Mouse (Mus musculus) neutrophil, adult 59 days (primary cell): ENCODE data around the gene Gm20594. TPM values are rescaled to one million over a fixed set of nuclear protein-coding genes. Genes with fewer than 3 reads are reported as not detected.

Experiments
- total RNA-seq, 2 experiments: library from RNA; stranded (reverse); gene quantifications; 1 replicate in 1 of 2; 2 replicates in 1 of 2; pipeline ENCODE4 v1.2.4; 2023

Gene Gm20594
- total RNA-seq = not detected

DNA sequence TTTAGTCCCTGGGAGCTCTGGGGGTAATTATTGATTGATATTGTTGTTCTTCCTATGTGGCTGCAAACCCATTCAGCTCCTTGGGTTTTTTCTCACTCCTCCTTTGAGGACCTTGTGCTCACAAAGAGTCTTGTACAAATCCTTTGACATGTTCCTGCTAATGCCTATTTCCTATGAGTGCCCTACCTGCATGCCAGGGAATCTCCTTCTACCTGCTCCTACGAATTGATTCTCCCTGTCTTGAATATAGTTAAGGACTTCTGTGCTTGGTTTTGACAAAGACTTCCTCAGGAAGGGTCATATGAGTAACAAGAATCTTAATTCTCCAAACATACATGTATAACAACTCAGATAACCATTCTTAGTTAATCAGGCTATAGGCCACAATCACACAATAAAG lies at the start of gene Gm20594:
Gene Gm20594 (plus strand): TSS at position 301 of the 400 bp plus-strand sequence.

Other genes starting within 250 kb of the Gm20594 start
- not detected for gene Lrrtm4, start 201.0 kb downstream of the Gm20594 start, total RNA-seq